Mouse (Mus musculus) layer of hippocampus, adult 8-10 months (tissue): ENCODE results near the gene Lhx8. TPM values are rescaled to one million over a fixed set of nuclear protein-coding genes. Genes with fewer than 3 reads are reported as not detected.

Experiments used
- DNase-seq, 2 experiments: peaks; one replicate each; pipeline ENCODE4 v3.0.0; 2022; ENCODE audit warnings: low spot score in 2 of 2
- total RNA-seq, 4 experiments: library from RNA; stranded (reverse); gene quantifications; 2 replicates each; pipeline ENCODE4 v1.2.4; 2022

The Lhx8 gene
- total RNA-seq, 4 experiments from 2014 or later: not detected

DNA sequence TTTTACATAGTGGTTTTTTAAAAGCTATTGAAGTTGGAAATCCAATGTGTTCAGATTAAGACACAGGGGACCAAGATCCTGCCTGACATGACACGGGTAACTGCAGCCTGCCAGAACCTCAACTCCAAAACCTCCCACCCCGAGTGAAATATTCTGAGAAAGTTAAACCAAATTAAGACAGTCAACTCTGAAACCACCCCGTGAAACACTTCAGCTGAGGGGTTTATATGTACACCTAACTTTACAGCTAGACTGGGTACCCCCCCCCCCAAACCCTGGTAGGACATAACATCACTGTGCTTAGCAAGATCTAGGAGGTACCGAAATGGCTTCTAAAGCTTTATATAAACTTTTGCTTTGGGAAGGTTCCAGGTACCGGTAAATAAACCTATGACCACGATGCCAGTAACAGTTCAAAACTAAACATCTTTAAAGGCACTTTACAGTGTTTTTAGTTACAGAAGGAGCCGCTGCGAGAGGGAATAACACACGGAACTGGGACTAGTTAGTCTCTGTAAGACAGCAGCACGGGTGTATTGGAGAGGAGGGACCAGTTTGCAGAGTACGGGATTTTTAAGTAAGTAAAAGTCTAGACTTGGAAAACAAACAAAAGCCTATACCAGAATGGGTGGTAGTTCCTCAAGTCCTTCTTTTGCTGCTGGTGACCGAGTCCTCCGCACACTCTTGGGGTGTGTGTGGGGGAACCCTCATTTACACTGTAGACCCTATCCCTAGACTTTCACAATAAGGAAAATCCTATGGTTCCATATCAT lies 3.2 kb downstream of the Lhx8 start:
- no peak for DNase-seq

DNA sequence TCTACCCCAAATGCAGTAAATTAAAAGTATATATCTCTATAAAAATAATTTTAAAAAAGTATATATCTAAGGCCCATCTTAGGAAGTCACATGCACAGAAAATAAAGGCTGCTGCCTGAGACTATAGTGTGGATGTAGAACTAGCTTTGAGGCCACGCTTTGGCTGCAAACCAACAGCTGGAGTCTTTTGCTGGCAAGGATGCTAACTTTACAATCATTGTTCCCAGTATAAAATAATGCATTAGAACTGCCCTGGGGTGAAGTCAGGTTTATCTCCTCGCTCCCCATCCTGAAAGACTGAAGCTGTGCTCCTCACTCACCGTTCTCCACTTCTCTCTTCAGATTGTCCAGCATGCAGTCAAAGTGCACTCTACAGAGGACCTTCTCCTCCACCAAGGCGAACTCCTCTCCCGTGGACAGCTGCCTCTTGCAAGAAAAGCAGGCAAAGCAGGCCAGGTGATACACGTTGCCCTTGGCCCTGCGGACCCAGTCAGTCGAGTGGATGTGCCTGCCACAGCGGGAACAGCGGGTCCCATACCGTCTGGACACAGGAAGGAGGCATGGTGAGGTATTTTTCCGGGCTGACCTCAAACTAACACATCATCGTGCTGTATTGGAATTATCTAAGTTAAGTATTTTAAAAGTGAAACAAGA lies 8.4 kb downstream of the Lhx8 start:
- no peak for DNase-seq

DNA sequence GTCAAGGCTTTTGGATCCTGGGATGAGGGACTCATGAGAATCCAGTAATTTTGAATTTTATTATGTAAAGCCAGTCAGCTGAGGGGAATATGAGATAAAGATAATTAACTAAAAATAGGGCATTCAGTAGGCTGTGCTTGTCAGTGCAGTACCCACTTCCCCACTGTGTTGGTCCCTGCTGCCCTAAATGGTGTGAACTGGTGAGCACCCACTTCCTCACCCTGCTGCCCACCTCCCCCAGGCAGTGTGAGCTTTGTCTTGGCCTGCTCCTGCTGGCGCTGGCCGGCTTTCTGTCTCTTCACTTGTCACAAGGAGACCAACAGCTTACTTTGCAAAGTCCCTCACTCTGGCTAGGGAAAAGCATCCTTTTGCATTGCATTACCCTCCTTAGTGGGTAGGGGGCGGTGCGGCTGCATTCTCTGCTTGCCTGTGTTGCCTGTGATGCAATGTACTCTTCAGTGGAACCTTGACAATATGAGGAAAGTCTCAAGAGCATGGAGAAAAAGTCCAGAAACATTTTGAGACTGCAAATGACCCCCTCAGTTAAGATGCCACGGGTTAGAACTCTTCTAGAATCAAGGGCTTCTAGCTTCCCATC lies 12.7 kb downstream of the Lhx8 start:
- DNase-seq: no peak

- DNase-seq: no peak
Observed at GRCm38 (mm10) chr3:154305163-154305884, 25.1 kb downstream of the Lhx8 start.

DNA sequence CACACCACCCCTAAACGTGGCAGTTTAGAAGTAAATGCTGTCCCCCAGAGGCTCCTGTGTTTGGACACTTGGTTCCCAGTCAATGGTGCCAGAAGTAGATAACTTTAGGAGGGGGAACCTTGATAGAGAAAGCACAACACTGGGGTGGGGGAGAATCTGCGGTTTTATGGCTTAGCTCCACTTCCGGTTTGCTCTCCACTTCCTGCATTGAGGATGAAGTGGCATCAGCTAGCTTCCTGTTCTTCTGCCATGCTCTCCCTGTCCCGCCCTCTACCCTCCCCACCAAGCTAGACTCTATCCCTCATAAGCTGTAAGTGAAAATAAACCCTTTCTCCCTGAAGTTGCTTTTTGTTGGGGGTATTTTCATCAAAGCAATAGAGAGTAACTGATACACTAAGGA lies 29.4 kb downstream of the Lhx8 start:
- no peak for DNase-seq

DNA sequence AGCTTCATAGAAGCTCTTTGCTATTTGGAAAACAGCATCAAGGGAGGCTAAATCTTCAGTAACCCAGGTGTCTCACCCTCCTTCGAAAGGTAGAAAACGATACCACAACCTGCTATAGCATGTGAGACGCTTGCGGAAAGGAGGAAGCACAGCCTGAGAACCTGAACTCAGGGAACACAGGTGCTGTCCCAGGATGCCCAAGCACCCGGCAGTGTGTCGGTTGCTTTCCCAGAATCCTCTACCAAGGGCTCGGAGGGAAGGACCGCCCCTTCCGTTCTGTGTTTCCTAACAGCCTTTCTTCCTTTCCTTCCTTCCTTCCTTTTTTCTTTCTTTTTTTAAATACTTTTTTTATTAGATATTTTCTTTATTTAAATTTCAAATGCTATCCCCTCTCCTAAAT lies 30.5 kb downstream of the Lhx8 start:
- DNase-seq: no peak

DNA sequence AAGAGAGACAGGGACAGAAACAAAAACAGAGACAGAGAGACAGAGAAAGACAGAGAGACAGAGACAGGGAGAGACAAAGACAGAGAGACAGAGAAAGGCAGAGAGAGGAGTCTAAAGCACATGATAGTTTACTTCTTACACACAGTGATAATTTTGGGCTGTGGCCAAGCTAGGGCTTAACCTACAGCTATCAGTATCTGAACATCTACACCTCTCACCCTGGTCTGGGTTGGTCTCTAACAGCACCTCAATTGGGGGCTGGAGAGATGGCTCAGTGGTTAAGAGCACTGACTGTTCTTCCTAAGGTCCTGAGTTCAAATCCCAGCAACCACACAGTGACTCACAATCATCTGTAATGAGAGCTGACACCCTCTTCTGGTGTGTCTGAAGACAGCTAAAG lies 32.0 kb downstream of the Lhx8 start:
- DNase-seq: no peak

DNA sequence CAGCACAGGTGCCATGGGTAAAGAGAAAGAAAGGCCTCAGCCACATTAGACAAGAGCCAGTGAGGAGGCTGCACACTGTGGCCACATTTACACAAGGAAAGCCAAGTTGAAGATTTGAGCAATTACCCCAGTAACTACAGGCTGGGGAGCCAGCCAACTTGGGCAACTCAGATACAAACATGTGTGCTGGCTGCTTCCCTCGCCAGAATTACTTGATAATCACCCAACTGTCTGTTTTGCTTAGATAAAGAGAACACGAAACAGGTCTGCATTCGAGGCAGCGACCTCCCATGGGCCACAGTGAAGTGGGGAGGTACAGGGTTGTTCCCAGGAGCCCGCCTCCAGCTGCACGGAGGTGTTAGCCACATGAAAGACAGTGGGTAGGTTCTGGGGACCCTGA lies 33.0 kb downstream of the Lhx8 start:
- peak; percentile 21 to 40 for DNase-seq

- DNase-seq: no peak
Observed at GRCm38 (mm10) chr3:154294924-154295834, 35.3 kb downstream of the Lhx8 start.

- DNase-seq: no peak
Observed at GRCm38 (mm10) chr3:154293839-154294490, 36.5 kb downstream of the Lhx8 start.

- DNase-seq: no peak
Observed at GRCm38 (mm10) chr3:154292126-154292525, 38.3 kb downstream of the Lhx8 start.

- DNase-seq: no peak
Observed at GRCm38 (mm10) chr3:154290351-154290750, 40.1 kb downstream of the Lhx8 start.

DNA sequence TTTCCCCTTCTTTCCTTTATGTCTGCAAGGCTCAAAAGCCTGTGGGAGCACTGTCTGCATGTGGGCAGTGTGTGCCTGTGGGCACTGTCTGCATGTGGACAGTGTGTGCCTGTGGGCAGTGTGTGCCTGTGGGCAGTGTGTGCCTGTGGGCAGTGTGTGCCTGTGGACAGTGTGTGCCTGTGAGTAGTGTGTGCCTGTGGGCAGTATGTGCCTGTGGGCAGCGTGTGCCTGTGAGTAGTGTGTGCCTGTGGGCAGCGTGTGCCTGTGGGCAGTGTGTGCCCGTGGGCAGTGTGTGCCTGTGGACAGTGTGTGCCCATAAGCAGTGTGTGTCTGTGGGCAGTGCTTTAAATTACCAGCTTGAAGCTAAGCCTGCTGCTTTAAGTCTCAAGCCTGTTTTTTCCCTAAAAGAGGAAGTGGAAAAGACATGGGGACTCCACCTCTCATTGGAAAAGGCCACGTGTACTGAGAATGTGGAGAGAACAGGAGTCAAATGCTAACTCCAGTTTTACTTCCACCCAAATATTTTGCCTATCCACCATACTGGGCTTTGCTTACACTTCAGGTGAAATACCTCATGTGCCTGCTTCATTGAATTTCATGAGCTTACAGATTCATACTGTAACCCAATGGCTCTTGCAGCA lies 41.9 kb downstream of the Lhx8 start:
- no peak for DNase-seq

DNA sequence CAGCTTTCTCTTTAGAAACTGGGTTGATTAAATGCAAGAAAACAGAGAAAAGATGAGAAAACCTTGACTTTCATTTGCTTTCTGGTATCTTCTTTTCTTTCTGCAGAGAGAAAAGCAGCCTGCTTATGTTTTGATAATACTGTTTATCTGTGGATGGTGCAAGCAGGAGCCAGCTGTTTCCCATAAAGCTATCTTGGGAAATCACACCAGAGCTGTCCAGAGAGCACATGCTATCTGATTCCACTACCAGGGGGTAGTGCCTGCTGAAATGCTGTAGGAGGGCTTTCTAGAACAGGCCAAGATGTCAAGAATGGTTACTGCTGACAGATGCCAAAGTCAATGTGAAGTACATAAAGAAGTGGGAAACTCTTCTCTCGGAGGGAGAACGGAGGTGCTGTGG lies 43.2 kb downstream of the Lhx8 start:
- DNase-seq: no peak

DNA sequence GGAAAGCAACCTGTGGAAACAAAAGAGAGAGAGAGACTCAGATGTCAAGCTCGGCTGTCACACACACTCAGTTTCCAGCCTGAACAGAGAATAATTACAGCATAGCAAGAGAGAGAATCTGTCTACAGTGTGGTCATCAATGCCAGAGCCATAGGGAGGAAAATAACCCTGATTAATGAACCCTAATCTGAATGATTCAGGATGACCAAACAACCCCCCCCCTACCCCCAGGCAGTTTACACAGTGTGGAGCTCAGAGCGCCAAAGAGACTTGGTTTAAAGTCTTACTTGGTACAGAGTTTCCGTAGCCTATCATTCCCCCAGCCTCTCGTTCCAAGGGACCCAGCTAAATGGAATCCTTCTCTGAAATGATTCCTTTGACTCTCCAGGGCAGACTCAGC lies 45.1 kb downstream of the Lhx8 start:
- no peak for DNase-seq

- no peak for DNase-seq
Observed at GRCm38 (mm10) chr3:154284260-154284659, 46.2 kb downstream of the Lhx8 start.

- DNase-seq: no peak
Observed at GRCm38 (mm10) chr3:154274681-154275080, 55.8 kb downstream of the Lhx8 start.

- DNase-seq: peak; percentile 52 to 87
Observed at GRCm38 (mm10) chr3:154269757-154270366, 60.6 kb downstream of the Lhx8 start.

DNA sequence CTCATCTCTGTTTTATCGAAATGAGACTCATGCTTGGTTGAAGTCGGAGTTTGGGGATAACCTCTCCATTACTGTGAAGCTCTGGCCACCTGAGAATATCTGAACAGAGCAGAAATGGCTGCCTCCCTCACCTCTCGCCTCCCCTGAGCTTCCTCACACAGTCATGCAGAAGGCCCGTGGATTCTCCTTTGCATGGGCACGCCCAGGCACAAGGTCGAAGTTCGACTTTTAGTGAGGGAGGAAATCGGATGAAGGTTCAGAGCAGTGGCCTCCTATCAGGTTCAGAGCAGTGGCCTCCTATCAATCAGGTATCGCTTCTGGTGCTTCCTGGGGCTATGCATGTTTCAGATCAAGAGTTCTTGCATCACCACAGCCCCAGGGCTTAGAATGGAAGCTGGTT lies 62.1 kb downstream of the Lhx8 start:
- DNase-seq: no peak

DNA sequence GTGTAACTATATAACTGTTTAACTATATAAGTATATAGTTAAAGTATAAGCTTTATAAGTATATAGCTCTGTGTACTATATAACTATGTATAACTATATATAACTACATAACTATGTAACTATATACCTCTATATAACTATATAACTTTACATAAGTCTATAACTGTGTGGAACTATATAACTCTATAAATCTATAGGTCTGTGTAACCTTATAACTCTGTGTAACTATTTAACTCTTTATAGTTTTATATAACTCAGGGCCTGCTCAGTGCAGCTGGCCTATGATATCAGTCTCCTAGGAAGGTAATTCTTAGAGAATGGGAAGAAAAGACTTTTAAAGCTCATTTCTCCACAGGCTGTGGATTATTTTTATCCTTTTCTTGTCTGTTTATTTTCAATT lies 73.1 kb downstream of the Lhx8 start:
- DNase-seq: no peak
